Mouse (Mus musculus) left cerebral cortex, adult 18-20 months (tissue): Measurements from ENCODE around the gene S100a10. TPM values are rescaled to one million over a fixed set of nuclear protein-coding genes. Genes with fewer than 3 reads are reported as not detected.

Experiments
- DNase-seq, 2 experiments: peaks; one replicate each; pipeline ENCODE4 v3.0.0; 2021 to 2022; ENCODE audit warnings: low spot score in 2 of 2, mixed read lengths in 1 of 2
- total RNA-seq, 2 experiments: library from RNA; stranded (reverse); gene quantifications; 2 replicates each; pipeline ENCODE4 v1.2.3; 2021

S100a10 gene
- total RNA-seq, 2 experiments from 2014 or later = 47.3 to 49.9 TPM

DNA sequence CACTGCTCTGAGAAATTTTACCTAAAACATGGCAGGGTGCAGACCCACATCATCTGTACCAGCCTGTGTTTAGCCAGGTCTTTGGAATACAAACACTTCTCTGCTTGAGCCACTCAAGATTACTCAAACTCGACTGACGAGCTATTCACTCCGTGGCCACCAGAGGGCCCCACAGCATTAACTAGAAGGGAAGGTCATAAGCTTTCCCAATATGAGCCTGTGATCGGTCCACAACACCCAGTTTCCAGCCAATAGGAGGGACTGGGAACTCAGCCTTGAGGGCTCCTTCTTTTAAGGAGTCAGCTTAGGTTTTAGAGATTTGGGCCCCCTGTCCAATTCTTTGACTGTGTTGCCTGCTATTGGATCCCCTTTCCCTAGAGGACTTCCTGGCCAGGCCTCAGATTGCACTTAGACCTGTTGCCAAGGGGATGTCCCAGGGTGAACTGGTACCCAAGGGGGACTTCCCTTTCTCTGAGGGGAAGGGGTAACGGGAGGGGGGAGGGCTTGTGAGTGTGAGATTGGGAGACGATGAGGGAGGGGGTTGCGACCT lies 7.7 kb upstream of the S100a10 start:
- DNase-seq = peak; percentile 81 to 90

DNA sequence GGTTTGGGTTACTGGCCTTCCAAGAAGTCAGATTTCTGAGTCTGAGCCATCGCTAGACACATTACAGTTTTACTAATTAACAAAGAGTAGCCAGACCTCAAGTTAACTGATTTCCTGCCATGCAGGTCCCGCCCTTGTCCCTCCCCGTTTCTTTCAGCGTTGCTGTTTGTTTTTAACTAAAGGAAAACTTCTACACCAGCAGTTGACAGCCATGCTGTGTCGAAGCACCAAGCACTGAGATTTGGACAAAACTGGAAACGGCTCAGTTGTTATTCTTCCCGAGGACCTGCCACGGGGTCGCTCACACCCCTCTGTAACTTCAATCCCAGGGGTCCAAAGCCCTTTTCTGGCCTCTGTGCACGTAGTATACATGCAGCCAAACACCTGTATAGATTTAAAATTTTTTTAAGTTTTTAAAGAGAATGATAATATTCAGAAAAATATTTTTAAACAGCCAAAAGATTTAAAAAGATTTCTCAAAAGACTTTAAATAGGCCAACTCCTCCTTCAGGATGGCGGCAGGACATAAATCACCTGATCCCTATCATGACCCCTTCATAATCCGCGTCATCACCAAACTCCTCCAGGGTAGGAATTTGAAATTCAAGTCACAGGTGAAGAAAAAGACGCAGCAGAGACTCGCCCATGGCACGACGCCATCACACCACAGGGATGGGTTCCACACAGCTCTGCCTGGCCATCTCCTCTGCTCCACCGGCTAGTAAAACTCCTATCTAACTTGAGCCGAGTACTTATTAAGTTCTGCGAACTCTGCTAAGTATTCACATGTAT lies 6.9 kb upstream of the S100a10 start:
- DNase-seq = no peak

DNA sequence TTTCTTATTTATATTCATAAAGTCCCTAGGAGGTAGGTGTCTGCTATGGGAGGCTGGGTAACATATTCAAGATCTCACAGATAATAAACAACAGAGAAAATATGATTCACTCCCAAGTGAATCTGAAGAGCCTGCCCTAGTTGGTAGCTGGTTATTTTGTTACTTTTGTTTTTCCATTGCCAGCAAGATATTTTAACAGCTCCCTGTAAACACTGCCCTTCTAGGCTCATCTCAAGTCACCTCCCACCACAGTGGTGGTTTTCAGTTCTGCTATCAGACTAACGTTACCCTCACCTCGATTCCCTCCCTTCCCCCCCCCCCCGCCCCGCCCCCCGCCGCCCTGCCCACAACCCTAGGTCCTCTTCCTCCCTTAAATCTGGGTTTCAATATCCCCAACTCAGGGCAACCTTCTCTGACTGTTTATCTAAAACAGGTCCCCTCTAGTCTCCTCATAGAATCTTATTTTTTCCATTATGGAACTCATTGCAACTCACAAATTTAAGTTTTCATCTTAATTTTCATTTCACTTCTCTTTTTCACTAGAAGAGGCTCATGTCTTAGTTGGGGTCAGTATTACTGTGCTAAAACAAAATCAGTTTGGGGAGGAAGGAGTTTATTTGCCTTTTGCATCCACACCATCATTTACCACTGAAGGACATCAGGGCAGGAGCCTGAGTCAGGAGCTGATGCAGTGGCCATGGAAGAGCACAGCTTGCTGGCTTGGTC lies 6.2 kb upstream of the S100a10 start:
- DNase-seq = no peak

DNA sequence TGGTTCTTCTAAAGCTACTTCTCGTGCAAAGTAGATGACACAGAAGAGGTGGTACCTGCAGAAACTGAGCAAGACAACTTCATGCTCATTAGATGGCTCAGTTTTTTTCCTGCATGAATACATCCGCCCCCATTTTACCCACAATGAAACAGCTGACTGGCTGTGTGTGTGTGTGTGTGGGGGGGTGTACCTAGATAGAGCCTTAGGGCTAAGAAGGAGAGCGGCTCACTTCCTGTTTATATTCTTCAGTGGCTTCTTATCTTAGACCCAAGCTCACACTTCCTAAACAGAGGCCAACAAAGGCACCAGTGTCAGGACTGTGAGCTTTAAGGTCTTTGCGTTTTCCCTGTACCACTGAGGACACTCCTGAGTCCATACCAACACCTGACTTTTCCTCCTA lies 4.9 kb upstream of the S100a10 start:
- no peak for DNase-seq

DNA sequence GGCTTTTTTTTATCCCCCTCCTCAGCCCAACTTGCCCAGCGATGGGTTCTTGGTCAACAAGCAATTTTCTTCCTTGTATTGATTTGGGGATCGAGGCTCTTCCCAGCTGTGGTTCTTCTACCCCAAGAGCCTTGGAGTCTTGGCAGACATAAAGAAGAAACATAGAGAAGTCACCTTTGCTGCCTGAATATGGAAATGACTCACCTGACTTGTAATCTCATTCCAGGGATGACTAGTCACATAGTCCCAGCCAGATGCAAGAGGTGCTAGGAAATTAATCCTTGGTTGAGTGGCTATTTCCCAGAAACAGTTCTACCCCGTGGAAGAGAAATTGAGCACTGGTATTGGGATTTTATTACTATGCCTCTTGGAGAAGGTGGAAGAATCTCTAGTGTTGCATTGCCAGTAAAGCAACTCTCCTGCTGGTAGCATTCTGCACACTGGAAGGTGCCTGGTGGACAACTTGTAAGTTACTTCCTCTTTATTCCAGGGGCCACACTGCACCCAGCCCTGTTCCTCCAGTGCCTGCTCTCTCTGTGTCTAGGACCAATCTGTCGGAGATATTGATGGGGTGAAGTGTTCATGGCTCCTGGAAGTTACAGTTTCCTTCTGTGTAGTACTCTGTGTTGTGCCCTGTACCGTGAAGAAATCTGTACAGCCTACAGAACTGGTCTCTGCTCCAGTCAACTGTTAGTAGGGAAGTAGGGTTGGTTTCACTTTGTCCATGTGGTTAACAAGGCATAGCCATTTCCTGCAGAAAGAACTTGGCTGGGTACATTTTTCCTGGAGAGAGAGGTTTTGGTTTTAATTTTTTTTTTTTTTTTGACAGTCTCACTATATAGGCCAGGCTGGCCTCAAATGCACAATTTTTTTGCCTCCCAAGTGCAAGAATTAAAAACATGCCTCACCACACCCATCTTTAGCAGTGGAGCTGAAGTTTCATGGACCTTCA lies 2.7 kb upstream of the S100a10 start:
- DNase-seq = no peak

DNA sequence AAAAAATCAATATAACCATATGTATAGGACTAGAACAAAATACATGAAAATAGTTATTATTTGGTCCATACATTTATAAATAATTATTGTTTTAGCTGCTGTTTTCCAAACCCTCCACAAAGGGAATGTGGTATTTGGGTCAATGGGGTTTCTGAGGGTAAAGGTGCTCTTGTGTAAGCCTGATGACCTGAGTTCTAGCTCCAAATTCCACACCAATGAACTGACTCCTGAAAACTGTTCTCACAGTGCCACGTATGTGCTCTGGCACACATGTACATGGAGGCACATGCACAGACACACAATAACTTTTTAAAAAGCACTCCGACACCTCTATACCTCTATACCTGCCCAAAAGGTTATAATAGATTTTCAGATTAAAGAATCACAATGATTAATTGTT lies 1.6 kb upstream of the S100a10 start:
- DNase-seq = no peak

DNA sequence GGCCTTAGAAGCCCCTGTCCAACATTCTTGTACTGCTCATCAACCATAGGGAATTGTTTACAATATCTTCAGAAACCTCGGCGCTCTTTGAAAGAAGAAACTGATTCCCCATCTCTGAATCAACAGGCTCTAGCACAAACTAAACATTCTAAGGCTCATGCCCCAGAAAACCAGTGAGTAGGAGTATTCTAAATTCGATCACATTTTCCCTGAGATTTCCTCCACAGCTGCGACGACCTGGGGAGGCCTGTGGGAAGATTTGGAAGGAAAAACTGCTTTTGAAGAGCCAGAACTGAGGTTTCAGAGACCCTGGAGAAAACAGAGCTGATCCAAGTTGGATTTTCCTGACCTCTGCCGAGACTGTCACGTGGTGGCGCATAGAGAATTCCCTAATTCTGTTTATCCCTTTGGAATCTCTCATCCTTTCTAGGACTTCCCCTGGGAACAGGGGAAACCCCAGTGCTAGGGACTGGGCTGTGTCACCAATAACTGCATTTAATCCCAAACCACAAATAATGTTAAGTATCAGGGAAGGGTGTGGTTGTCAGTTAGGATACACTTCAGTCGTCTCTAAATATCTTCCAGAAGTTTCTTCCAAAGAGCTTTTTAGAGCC lies 1.0 kb upstream of the S100a10 start:
- no peak for DNase-seq

DNA sequence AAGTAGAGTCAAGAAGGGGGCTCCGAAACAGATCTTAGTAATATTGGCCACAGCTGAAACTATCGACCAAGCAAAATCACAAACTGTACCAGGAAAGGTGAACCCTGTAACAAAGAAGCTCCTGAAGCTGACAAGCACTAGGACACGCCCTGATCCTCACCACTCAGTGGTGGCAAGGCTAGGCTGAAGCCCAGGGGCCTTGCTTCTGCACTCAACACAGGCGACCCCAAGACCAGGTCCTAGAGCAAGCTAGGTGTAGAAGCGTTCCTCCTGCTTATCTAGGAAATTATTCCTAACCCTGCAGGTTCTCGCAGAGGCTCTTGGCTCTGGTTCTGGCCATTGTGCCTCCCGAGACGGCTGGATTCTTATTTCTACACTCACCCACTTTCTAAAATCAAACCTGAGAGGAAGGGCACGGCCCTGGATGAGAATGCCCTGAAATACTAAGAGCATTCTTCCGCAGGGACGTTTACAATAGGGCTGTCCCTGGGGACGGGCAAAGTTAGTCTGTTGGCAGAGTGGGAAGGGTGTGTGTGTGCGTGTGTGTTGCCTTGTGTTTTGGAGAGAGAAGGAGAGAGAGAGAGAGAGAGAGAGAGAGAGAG lies 400 bp upstream of the S100a10 start:
- DNase-seq = no peak

DNA sequence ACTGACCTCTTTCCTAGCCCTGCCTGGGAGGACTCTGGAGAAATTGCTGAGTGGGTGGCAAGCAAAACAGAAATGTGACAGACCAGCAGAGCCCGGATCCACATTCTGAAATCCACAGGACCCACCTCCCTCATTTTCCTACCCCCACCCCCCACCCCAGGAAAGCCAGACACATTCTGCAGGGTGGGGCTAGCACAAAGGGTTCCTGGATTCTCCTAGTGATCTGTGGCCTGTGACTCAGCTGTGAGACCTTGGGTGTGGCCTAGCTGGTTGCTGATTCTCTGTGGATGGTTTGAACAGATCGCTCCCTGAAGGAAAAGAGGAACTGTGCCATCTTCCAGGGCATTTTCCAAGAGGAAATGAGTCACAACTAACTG lies 986 bp downstream of the S100a10 start:
- DNase-seq = no peak

DNA sequence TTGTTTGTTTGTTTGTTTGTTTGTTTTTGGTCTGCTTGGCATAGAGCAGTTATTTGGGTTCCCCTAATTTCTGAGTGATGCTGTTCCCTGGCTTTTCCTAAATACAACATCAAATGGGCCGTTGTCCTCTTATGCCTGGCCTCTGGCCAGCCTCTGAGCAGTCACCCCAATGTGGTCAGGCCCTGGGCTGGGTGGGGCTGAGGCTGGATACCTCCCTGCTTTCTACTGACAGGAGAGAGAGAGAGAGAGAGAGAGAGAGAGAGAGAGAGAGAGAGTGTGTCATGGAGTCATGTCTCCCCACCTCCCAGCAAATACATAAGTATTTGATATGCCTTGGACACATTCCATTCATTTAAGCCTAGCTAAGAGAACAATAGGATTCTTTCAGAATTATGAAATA lies 1.7 kb downstream of the S100a10 start:
- no peak for DNase-seq

DNA sequence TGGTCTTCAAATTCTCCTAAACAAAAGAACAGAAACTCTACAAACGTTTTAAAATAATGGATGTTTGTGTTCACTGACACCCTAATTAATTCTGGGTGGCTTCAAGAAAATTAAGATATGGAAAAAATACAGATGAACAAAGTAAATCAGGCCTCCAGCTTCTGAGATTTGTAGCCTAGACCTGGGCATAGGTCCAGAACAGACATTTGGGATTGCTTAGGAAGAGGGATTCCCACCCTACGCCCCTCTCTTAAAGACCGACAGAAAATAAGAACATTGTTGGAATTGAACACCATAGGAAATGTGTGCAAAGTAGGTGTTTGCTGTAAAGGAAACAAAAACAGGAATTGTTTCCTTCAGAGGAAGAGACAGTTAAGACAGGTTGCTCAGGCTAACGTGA lies 2.6 kb downstream of the S100a10 start:
- DNase-seq = no peak

DNA sequence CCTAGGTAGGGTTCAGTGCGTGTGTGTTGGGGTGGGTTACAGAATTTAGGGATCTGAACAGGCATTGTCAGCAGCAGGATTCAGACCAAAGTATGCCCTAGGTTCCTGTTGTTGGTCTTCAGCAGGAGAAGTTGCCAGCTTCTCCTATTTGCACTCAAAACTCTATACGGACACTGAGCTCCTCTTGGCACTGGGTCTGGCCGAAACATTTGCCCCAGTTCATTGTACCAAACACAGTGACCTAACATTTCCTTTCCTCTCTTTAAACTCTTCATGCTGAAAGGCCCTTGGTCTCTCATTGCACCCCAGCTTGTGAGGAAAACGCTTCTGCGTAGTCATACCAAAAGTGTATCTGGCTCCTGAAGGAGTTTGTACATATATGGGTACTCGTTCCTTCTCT lies 5.1 kb downstream of the S100a10 start:
- no peak for DNase-seq

DNA sequence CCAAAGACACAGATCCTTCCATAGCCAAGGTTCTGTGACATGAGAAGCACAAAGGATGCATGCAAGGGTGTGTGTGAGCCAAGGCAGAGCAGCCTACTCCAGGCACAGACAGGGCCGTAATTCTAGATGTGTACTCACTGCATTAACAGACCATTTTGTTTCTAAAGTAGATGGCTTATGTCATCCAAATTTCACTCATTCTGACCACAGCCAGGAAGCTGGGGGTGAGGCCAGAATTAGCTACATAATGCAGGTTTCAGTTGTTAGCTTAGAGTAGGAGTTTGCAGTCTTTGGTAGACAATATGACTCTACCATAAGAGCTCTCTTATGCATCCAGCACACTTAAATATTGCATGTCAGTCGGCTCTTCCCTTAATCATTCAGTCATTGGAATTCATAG lies 7.5 kb downstream of the S100a10 start:
- DNase-seq = no peak

DNA sequence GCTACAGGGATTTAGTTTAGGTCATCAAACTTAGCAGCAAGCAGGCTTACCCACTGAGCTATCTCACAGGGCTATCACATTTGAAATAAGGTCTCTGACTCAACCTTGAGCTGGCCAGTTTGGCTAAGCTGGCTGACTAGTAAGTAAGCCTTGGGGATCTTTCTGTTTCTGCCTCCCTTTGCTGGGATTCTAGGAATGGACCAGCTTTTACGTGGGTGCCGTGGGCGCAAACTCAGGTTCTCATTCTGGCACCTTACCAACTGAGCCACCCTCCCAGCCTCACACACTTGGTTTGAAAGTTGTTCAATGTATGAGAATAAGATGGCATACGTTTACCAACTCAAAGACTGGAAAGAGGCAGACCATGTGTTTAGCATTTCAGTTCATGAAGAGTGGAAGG lies 8.3 kb downstream of the S100a10 start:
- DNase-seq = peak in 1 of 2 experiments; percentile 43

DNA sequence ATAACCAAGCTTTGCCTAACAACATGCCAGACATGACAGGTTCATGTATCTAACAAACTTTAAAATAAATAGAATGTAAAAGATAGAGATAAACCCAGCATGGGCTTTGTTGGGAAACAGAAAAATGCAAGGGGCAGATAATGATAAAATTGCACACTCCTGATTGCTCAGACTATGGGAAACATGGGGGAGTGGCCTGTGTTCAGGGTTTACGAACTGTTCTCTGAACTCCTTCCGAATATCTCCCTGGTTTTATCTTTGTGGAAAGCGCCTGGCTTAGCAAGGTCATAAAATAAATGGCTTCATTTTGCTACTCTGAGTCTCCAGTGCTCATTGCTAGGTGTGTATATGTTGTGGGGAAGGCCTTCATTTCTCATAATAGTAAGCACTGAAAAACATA lies 12.0 kb downstream of the S100a10 start:
- DNase-seq = no peak

DNA sequence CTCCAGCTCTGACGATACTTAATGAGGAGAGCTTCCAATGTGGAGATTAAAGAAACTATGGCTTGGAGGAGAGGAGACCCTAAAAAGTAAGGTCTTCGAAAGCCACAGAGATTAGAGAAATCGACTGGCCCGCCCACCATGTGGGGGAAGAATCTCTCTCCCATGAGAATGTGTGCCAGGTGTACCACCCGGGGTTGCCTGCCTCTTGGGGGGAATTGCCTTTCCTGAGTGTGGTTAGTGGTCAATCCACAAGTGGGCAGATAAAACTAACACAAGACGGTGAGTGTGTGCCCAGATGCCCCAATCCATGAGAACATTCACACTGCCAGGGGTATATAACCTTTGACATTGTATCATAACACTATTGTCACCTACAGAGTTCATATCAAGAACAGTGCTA lies 12.8 kb downstream of the S100a10 start:
- no peak for DNase-seq

DNA sequence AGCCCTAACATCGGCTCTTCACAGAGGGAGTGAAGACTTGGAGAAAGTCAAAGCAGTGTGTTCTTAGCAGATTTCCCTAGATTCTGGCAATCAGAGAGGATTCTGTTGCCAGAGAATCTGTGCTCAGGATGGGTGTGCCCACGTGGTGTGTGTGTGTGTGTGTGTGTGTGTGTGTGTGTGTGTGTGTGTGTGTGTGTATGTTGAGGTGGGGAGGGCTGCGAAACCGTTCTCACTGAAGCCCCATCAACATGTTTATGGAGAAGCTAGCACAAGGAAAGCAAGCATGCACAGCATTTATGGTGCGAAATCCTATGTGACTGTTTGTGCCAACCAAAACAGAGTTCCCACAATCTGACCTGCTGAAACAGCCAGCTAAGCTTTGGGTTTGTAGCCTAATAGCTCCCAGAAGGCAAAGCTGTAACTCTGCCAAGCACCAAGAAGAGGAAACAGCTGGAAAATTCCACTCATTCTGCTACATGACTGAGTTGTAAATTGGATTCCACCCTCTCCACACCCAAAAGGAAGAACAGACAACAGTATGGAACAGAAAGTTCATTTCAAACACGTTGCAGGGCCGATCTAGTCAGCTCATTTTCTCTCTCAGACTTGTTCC lies 13.7 kb downstream of the S100a10 start:
- peak in 1 of 2 experiments; percentile 62 for DNase-seq

DNA sequence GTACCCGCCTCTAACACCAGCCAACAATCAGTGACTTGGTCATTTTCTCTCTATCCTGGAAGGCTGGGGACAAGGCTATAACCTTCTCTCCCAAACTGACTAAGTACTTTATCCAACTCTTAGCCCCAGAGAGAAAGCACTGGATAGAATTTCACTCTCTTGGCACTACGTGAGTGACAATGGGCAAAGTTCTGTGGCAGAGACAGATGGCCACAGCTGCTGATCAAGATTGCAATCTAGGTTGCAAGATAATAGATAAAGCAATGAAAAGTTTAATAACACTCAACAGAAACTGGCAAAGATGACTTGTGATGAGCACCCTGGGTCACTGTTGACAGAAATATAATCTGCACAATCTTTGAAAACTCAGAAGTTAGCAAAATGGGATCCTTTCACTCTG lies 14.2 kb downstream of the S100a10 start:
- no peak for DNase-seq

DNA sequence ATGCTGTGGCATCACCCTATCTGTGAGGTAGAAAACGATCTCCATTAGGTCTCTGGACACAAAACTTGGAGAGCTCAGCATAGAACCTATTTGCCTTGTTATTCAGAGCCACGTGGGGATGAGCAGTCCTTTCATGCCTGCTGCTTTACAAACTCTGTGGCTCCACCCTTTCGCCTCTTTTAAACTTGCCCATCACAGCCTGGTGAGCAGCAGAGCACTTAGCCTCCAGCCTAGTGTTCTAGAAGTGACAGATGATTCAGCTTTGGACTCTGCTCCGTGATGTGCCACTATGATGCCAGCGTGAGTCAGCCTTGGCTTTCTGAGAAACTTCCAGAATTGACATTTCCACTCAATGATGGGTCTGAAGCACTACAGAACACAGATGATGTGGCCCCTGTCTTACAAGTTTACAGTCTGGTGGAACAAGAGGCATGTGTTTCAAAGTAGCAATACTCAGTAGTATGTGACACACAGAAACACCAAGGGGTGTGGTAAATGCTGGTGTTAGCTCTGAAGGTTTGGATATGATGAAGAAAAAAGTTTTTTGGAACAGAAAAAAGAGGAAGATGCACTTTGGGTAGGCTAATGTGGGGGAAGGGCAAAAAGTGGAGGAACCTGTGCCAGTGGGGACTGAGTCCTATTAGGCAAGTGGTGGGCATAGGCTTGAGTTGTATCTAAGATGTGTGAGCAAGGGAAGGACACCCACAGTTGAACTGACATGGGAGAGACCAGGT lies 17.3 kb downstream of the S100a10 start:
- DNase-seq = no peak
